In the genomic region with DNA sequence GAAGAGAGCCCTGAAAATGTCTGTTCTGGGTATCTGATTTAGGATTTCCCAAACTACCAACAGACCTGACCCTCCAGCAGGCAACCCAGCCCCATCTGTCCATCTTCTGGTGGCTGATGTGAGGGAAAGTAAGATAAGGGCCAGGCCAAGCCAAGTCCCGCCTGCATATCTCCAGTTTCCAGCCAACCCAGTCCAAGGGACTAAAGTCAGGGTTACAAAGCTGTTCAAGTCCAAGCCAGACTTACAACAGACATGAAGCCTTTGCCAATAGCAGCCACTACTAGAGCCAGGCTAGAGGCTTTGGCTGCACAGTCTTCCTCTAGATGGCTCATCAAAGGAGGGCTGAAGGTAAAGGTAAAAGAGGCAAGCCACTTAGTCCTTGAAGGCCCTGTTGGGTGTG, we compare ENCODE assay signal across 35 mouse cellular contexts. TPM values are rescaled to one million over a fixed set of nuclear protein-coding genes. Genes with fewer than 3 reads are reported as not detected.
A peak's percentile ranks its signal among the peaks of the same experiment; 100 is the strongest.
DNase-seq lines count a peak whose midpoint lies in the region; ATAC-seq and TF ChIP-seq lines count a peak whose summit lies in the region.
"Had no signal": no experiment of that assay in that cellular context is flagged by ENCODE, and none has a peak within 500 bp of the region (broad histone marks: within the 10 kb centered on the region; RNA-seq: fewer than 3 reads in every experiment).

No protein-coding gene starts in this region.

- 0 out of 2 replicates have a peak overlapping the region, but pooled peaks have one; percentile 45 for H3K27ac ChIP-seq in heart, embryonic 13.5 days (replicated peaks)
- H3K27ac ChIP-seq in MEL (ENCODE audit: control insufficient read depth, low read depth, low read length): no peak overlapping the region
- no peak overlapping the region for H3K27ac ChIP-seq in kidney, embryonic 15.5 days
- H3K27ac ChIP-seq: forebrain, embryonic 12.5 days; heart, embryonic 10.5 days; hindbrain, embryonic 10.5 days; hindbrain, embryonic 15.5 days; layer of hippocampus, adult 2 months; left cerebral cortex, adult 2 months; liver, embryonic 14.5 days; lung, embryonic 15.5 days; midbrain, embryonic 13.5 days; stomach, embryonic 15.5 days had no signal

- DNase-seq in heart, postnatal 4 days: no peak
- peak; percentile 27 for DNase-seq in 3T3-L1 (ENCODE audit: low read depth, low spot score)
- DNase-seq in MEL (ENCODE audit: low read depth, low spot score): peak; percentile 20
- DNase-seq: cerebellum, adult 18-20 months; kidney, adult 11 months had no signal

- no peaks in the 10 kb centered on the region for H3K79me2 ChIP-seq in MEL (ENCODE audit: control insufficient read depth, insufficient read depth, low read length, poor library complexity)

- H3K36me3 ChIP-seq in heart, embryonic 13.5 days: no peaks in the 10 kb centered on the region
- H3K36me3 ChIP-seq in MEL (ENCODE audit: control insufficient read depth in 1 of 2, insufficient read depth in 2 of 2, low read length in 2 of 2): peaks cover 0 to 2% of the 10 kb centered on the region in 2 experiments; a peak in 1 of 4 replicates
- no peaks in the 10 kb centered on the region for H3K36me3 ChIP-seq in kidney, embryonic 15.5 days
- H3K36me3 ChIP-seq: forebrain, embryonic 12.5 days; heart, embryonic 10.5 days; hindbrain, embryonic 10.5 days; hindbrain, embryonic 15.5 days; lung, embryonic 15.5 days; midbrain, embryonic 13.5 days; stomach, embryonic 15.5 days had no signal

- no peak for TF ChIP-seq POLR2A in MEL (IDR thresholded peaks at IDR 0.05; ENCODE audit: control insufficient read depth in 1 of 2, insufficient read depth in 1 of 2, low read depth in 1 of 2, low read length in 2 of 2, poor library complexity in 1 of 2)

- H3K4me1 ChIP-seq in heart, embryonic 13.5 days: peaks cover 10% of the 10 kb centered on the region
- peaks cover 0 to 7% of the 10 kb centered on the region in 2 experiments; a peak in 1 of 4 replicates for H3K4me1 ChIP-seq in MEL (ENCODE audit: control insufficient read depth in 1 of 2, insufficient read depth in 2 of 2, low read length in 2 of 2)
- H3K4me1 ChIP-seq in kidney, embryonic 15.5 days: peaks cover 10% of the 10 kb centered on the region; the same call in 1 of the 2 replicates
- H3K4me1 ChIP-seq: lung, embryonic 15.5 days; stomach, embryonic 15.5 days had no signal

- no peak for TF ChIP-seq CTCF in MEL (IDR thresholded peaks at IDR 0.05 in 2 of 3, conservative IDR thresholded peaks at IDR 0.05 in 1 of 3; ENCODE audit: control insufficient read depth in 1 of 3, insufficient read depth in 1 of 3, low read depth in 2 of 3, low read length in 3 of 3, poor library complexity in 1 of 3, severe bottlenecking in 1 of 3)

- peaks cover 93% of the 10 kb centered on the region for H3K27me3 ChIP-seq in heart, embryonic 13.5 days (replicated peaks)
- H3K27me3 ChIP-seq in MEL (ENCODE audit: control insufficient read depth in 1 of 2, insufficient read depth in 2 of 2, low read length in 2 of 2): no peaks in the 10 kb centered on the region; a peak in 1 of 4 replicates
- H3K27me3 ChIP-seq in kidney, embryonic 15.5 days: peaks cover 93% of the 10 kb centered on the region

- ATAC-seq in heart, embryonic 13.5 days (ENCODE audit: extremely low read depth, insufficient number of reproducible peaks, low FRiP score, low TSS enrichment): no peak
- peak; percentile 23; the same call in 1 of the 2 replicates for ATAC-seq in megakaryocyte progenitor cell, adult 5-6 weeks (replicated peaks; ENCODE audit: poor library complexity)
- no peak for ATAC-seq in kidney, embryonic 15.5 days (replicated peaks; ENCODE audit: low FRiP score)
- ATAC-seq: inflammation-experienced regulatory T-cells, adult 6 months; Patski had no signal

- WGBS in heart, embryonic 13.5 days: 29% methylated on average over 1 of the region's 1 CpGs
- WGBS in kidney, embryonic 15.5 days: 69% methylated on average over 1 of the region's 1 CpGs

- no peak overlapping the region for H3K4me2 ChIP-seq in heart, embryonic 13.5 days
- no peak overlapping the region for H3K4me2 ChIP-seq in kidney, embryonic 15.5 days
- H3K4me2 ChIP-seq: forebrain, embryonic 12.5 days; hindbrain, embryonic 15.5 days; lung, embryonic 15.5 days; midbrain, embryonic 13.5 days; stomach, embryonic 15.5 days had no signal

- H3K9me3 ChIP-seq in heart, embryonic 13.5 days: no peaks in the 10 kb centered on the region
- H3K9me3 ChIP-seq in MEL (replicated peaks; ENCODE audit: insufficient read depth, low read length): no peaks in the 10 kb centered on the region
- no peaks in the 10 kb centered on the region for H3K9me3 ChIP-seq in kidney, embryonic 15.5 days (replicated peaks)
- H3K9me3 ChIP-seq: forebrain, embryonic 12.5 days; heart, embryonic 10.5 days; hindbrain, embryonic 10.5 days; hindbrain, embryonic 15.5 days; lung, embryonic 15.5 days; midbrain, embryonic 13.5 days; stomach, embryonic 15.5 days had no signal

- no peak overlapping the region for H3K9ac ChIP-seq in heart, embryonic 13.5 days
- H3K9ac ChIP-seq in MEL (ENCODE audit: control insufficient read depth, low read depth, low read length, poor library complexity, severe bottlenecking): no peak overlapping the region
- H3K9ac ChIP-seq in kidney, embryonic 15.5 days: no peak overlapping the region
- H3K9ac ChIP-seq: forebrain, embryonic 12.5 days; hindbrain, embryonic 15.5 days; liver, embryonic 14.5 days; lung, embryonic 15.5 days; midbrain, embryonic 13.5 days; stomach, embryonic 15.5 days had no signal

- H3K4me3 ChIP-seq in heart, embryonic 13.5 days: no peak overlapping the region
- no peak overlapping the region for H3K4me3 ChIP-seq in MEL (ENCODE audit: control insufficient read depth in 1 of 2, insufficient read depth in 1 of 2, low read depth in 2 of 2, low read length in 2 of 2)
- H3K4me3 ChIP-seq in kidney, embryonic 15.5 days (replicated peaks): no peak overlapping the region
- H3K4me3 ChIP-seq: erythroblast, embryonic 14.5 days; forebrain, embryonic 12.5 days; heart, embryonic 10.5 days; hindbrain, embryonic 10.5 days; hindbrain, embryonic 15.5 days; layer of hippocampus, adult 2 months; left cerebral cortex, adult 2 months; lung, embryonic 15.5 days; midbrain, embryonic 13.5 days; stomach, embryonic 15.5 days had no signal

- TF ChIP-seq RAD21 in MEL (IDR thresholded peaks at IDR 0.05; ENCODE audit: low read depth, low read length): no peak

- no peak for TF ChIP-seq EP300 in MEL (IDR thresholded peaks at IDR 0.05; ENCODE audit: low read depth in 1 of 2, low read length in 2 of 2)

TF ChIP-seq in MEL, 35 proteins besides CTCF, POLR2A, EP300 and RAD21 (continues in another document):
- no peak for TF ChIP-seq TAL1 (IDR thresholded peaks at IDR 0.05; ENCODE audit: low read length)
- no peak for TF ChIP-seq E2F4 (IDR thresholded peaks at IDR 0.05; ENCODE audit: borderline replicate concordance, low read depth, low read length)
- TF ChIP-seq ELF1 (IDR thresholded peaks at IDR 0.05; ENCODE audit: low read depth, low read length): no peak
- no peak for TF ChIP-seq MXI1 (IDR thresholded peaks at IDR 0.05; ENCODE audit: low read depth, low read length)
- TF ChIP-seq ZMIZ1 (IDR thresholded peaks at IDR 0.05; ENCODE audit: low read depth, low read length): no peak
- TF ChIP-seq BHLHE40 (IDR thresholded peaks at IDR 0.05; ENCODE audit: borderline replicate concordance, low read depth, low read length): no peak
- TF ChIP-seq TBP (IDR thresholded peaks at IDR 0.05; ENCODE audit: low read depth, low read length): no peak
- TF ChIP-seq USF2 (IDR thresholded peaks at IDR 0.05; ENCODE audit: borderline replicate concordance in 1 of 2, insufficient read depth in 1 of 2, low read depth in 1 of 2, low read length in 2 of 2): no peak
- no peak for TF ChIP-seq MAX (IDR thresholded peaks at IDR 0.05; ENCODE audit: low read length)
- no peak for TF ChIP-seq HCFC1 (IDR thresholded peaks at IDR 0.05; ENCODE audit: low read depth, low read length)
- TF ChIP-seq MEF2A (IDR thresholded peaks at IDR 0.05; ENCODE audit: extremely low read depth, insufficient replicate concordance, low read depth, low read length, poor library complexity, severe bottlenecking): no peak
- no peak for TF ChIP-seq MAFK (IDR thresholded peaks at IDR 0.05; ENCODE audit: borderline replicate concordance, low read depth, low read length)
- TF ChIP-seq RCOR1 (IDR thresholded peaks at IDR 0.05; ENCODE audit: low read depth, low read length): no peak
- TF ChIP-seq ETS1 (IDR thresholded peaks at IDR 0.05; ENCODE audit: low read depth, low read length): no peak
- no peak for TF ChIP-seq KAT2A (conservative IDR thresholded peaks at IDR 0.05; ENCODE audit: low read depth, low read length)
- TF ChIP-seq JUND (IDR thresholded peaks at IDR 0.05; ENCODE audit: low read depth, low read length): no peak

RNA-seq across cellular contexts. Expression of gene 6430628N08Rik, which starts 17.5 kb away (rescaled TPM):
- polyA plus RNA-seq in heart, embryonic 13.5 days (2015; fragmentation: Nextera tagmentation; extraction: Ambion mirVana): not detected in 2 replicates
- total RNA-seq in heart, postnatal 4 days (2021): not detected
- total RNA-seq in MEL (2012; rRNA removed): not detected in 2 replicates
- polyA plus RNA-seq in MEL (2012; ENCODE audit: insufficient read depth in 1 of 2, insufficient read length in 2 of 2, low read depth in 1 of 2, low replicate concordance in 2 of 2, missing spikeins in 1 of 2): not detected
- total RNA-seq in megakaryocyte progenitor cell, adult 5-6 weeks (2015): not detected in 2 replicates
- total RNA-seq in megakaryocyte progenitor cell, adult 5-6 weeks (2017): not detected in 2 replicates
- polyA plus RNA-seq in kidney, embryonic 15.5 days (2015; fragmentation: Nextera tagmentation; extraction: Ambion mirVana): not detected in 2 replicates
- total RNA-seq: CH12.LX; ES-E14; gastrocnemius, postnatal 14 days; heart, postnatal 10 days; layer of hippocampus, adult 2 months; layer of hippocampus, postnatal 14 days; megakaryocyte, adult 5-6 weeks; monocyte, adult 5-6 weeks had no signal
- polyA plus RNA-seq: C2C12; cortical plate, adult 2 months; erythroblast, embryonic 14.5 days; forebrain, embryonic 12.5 days; heart, embryonic 10.5 days; hindbrain, embryonic 10.5 days; inflammation-experienced regulatory T-cells, adult 6 months; limb, embryonic 14.5 days; liver, embryonic 14.5 days; lung, embryonic 15.5 days; neural tube, embryonic 14.5 days; Patski; small intestine, adult 2 months; stomach, embryonic 15.5 days had no signal

RNA-seq across cellular contexts. Expression of gene Kncn, which starts 23.8 kb away (rescaled TPM):
- not detected in 2 replicates for polyA plus RNA-seq in heart, embryonic 13.5 days (2015; fragmentation: Nextera tagmentation; extraction: Ambion mirVana)
- total RNA-seq in heart, postnatal 4 days (2021): not detected
- total RNA-seq in MEL (2012; rRNA removed): not detected in 2 replicates
- polyA plus RNA-seq in MEL (2012; ENCODE audit: insufficient read depth in 1 of 2, insufficient read length in 2 of 2, low read depth in 1 of 2, low replicate concordance in 2 of 2, missing spikeins in 1 of 2): not detected
- 0.12 TPM in 1 of 2 replicates, not detected in the other for total RNA-seq in megakaryocyte progenitor cell, adult 5-6 weeks (2015)
- total RNA-seq in megakaryocyte progenitor cell, adult 5-6 weeks (2017): 0.24 TPM in 1 of 2 replicates, not detected in the other
- polyA plus RNA-seq in kidney, embryonic 15.5 days (2015; fragmentation: Nextera tagmentation; extraction: Ambion mirVana): 0.08 TPM in 1 of 2 replicates, not detected in the other
- total RNA-seq: CH12.LX; ES-E14; gastrocnemius, postnatal 14 days; heart, postnatal 10 days; megakaryocyte, adult 5-6 weeks; monocyte, adult 5-6 weeks had no signal
- polyA plus RNA-seq: C2C12; forebrain, embryonic 12.5 days; heart, embryonic 10.5 days; hindbrain, embryonic 10.5 days; inflammation-experienced regulatory T-cells, adult 6 months; limb, embryonic 14.5 days; lung, embryonic 15.5 days; Patski; small intestine, adult 2 months; stomach, embryonic 15.5 days had no signal

RNA-seq across cellular contexts. Expression of gene Dmbx1, which starts 31.7 kb away (rescaled TPM):
- 0.05 TPM in 1 of 2 replicates, not detected in the other for polyA plus RNA-seq in heart, embryonic 13.5 days (2015; fragmentation: Nextera tagmentation; extraction: Ambion mirVana)
- not detected for total RNA-seq in heart, postnatal 4 days (2021)
- total RNA-seq in MEL (2012; rRNA removed): 0.16 and 0.19 TPM in 2 replicates
- 1 to 10 TPM in 1 of 2 experiments, not detected in 1; 2.3 TPM for polyA plus RNA-seq in MEL (2012; ENCODE audit: insufficient read depth in 1 of 2, insufficient read length in 2 of 2, low read depth in 1 of 2, low replicate concordance in 2 of 2, missing spikeins in 1 of 2)
- not detected in 2 replicates for total RNA-seq in megakaryocyte progenitor cell, adult 5-6 weeks (2015)
- total RNA-seq in megakaryocyte progenitor cell, adult 5-6 weeks (2017): not detected in 2 replicates
- not detected in 2 replicates for polyA plus RNA-seq in kidney, embryonic 15.5 days (2015; fragmentation: Nextera tagmentation; extraction: Ambion mirVana)
- total RNA-seq: CH12.LX; gastrocnemius, postnatal 14 days; heart, postnatal 10 days; layer of hippocampus, adult 2 months; left cerebral cortex, adult 2 months; left cerebral cortex, postnatal 25 days; megakaryocyte, adult 5-6 weeks; monocyte, adult 5-6 weeks had no signal
- polyA plus RNA-seq: erythroblast, embryonic 14.5 days; heart, embryonic 10.5 days; inflammation-experienced regulatory T-cells, adult 6 months; kidney, embryonic 16.5 days; liver, embryonic 14.5 days; Patski; small intestine, adult 2 months had no signal
